Mouse (Mus musculus) WW6 (cell line): ENCODE results near the gene Fkbp11.

ENCODE experiments used
- DNase-seq: peaks from one replicate; pipeline ENCODE4 v3.0.0-alpha.2; 2013; ENCODE audit warnings: low read depth, low spot score

Gene Fkbp11

GRCm38 (mm10) chr15:98740219-98740618 lies 12.2 kb upstream of the Fkbp11 start:
- DNase-seq, result no peak

- no peak for DNase-seq
These were observed 10.8 kb upstream of the Fkbp11 start for GRCm38 (mm10) chr15:98738796-98739195.

GRCm38 (mm10) chr15:98737881-98738280 lies 9.9 kb upstream of the Fkbp11 start:
- no peak for DNase-seq

- DNase-seq, result no peak
These were observed 8.5 kb upstream of the Fkbp11 start for GRCm38 (mm10) chr15:98736521-98736920.

- DNase-seq, result no peak
These were observed 6.1 kb upstream of the Fkbp11 start for GRCm38 (mm10) chr15:98733976-98734566.

- DNase-seq, result no peak
These were observed 5.4 kb upstream of the Fkbp11 start for GRCm38 (mm10) chr15:98733370-98733769.

- DNase-seq, result no peak
These were observed 4.1 kb upstream of the Fkbp11 start for GRCm38 (mm10) chr15:98732006-98732531.

- no peak for DNase-seq
These were observed 2.8 kb upstream of the Fkbp11 start for GRCm38 (mm10) chr15:98730790-98731189.

- DNase-seq, result no peak
These were observed 2.0 kb upstream of the Fkbp11 start for GRCm38 (mm10) chr15:98729791-98730545.

- no peak for DNase-seq
These were observed 368 bp upstream of the Fkbp11 start for GRCm38 (mm10) chr15:98728366-98728765.

- no peak for DNase-seq
These were observed 1.3 kb downstream of the Fkbp11 start for GRCm38 (mm10) chr15:98726746-98727145.

GRCm38 (mm10) chr15:98726079-98726478 lies 1.9 kb downstream of the Fkbp11 start:
- DNase-seq, result no peak

- DNase-seq, result no peak
These were observed 3.6 kb downstream of the Fkbp11 start for GRCm38 (mm10) chr15:98724441-98724840.

- no peak for DNase-seq
These were observed 5.1 kb downstream of the Fkbp11 start for GRCm38 (mm10) chr15:98722854-98723253.

GRCm38 (mm10) chr15:98722191-98722590 lies 5.8 kb downstream of the Fkbp11 start:
- DNase-seq, result no peak

- no peak for DNase-seq
These were observed 10.7 kb downstream of the Fkbp11 start for GRCm38 (mm10) chr15:98717301-98717700.

- no peak for DNase-seq
These were observed 13.8 kb downstream of the Fkbp11 start for GRCm38 (mm10) chr15:98714230-98714652.

GRCm38 (mm10) chr15:98710442-98710841 lies 17.6 kb downstream of the Fkbp11 start:
- DNase-seq, result peak; percentile 59

- peak; percentile 77 for DNase-seq
These were observed 20.1 kb downstream of the Fkbp11 start, which contains the start of gene Ccdc65 for GRCm38 (mm10) chr15:98707766-98708372. Ccdc65 (plus strand) TSS chr15:98708207.

GRCm38 (mm10) chr15:98704312-98704711 lies 23.7 kb downstream of the Fkbp11 start:
- no peak for DNase-seq

GRCm38 (mm10) chr15:98699190-98700105 lies 28.6 kb downstream of the Fkbp11 start:
- peak; percentile 64 for DNase-seq
